Mouse (Mus musculus) small intestine, adult 2 months (tissue): ENCODE results near the gene Ptprm.

Source experiments
- CTCF ChIP-seq: fragments of 200-500 bp; IDR thresholded peaks from 2 replicates; pipeline ENCODE4 v1.5.1; 2012; ENCODE audit warnings: low read depth, mild to moderate bottlenecking, control low read depth, inconsistent platforms, low read length, moderate library complexity, mixed read lengths; ENCODE audit not compliant: insufficient replicate concordance, insufficient read length; ENCODE audit errors: extremely low read depth
- POLR2A ChIP-seq: fragments of 200-500 bp; IDR thresholded peaks from 2 replicates; pipeline ENCODE4 v1.6.1; 2012; ENCODE audit warnings: low read depth, mild to moderate bottlenecking, control low read depth, inconsistent platforms, low read length, moderate library complexity

- TF ChIP-seq POLR2A (no peak), CTCF (no peak)
Measured at GRCm38 (mm10) chr17:66882304-66882703, 472.0 kb downstream of the Ptprm start.
